Mouse (Mus musculus) heart, embryonic 16.5 days (tissue): Measurements from ENCODE around the gene Rtp3. TPM values are rescaled to one million over a fixed set of nuclear protein-coding genes. Genes with fewer than 3 reads are reported as not detected.

ENCODE experiments used
- ATAC-seq: fragments of 200-750 bp; cut with Nextera tagmentation; replicated peaks from 2 replicates; pipeline ENCODE4 v1.8.0; 2017; ENCODE audit warnings: moderate number of reproducible peaks; ENCODE audit not compliant: insufficient read depth, low FRiP score; ENCODE audit errors: extremely low read depth
- H3K27ac ChIP-seq: fragments of 300-500 bp; sonication (generic); 2 replicates; pipeline ENCODE4 v1.5.1; 2014; ENCODE audit warnings: mild to moderate bottlenecking, low read length, control low read depth, moderate library complexity
- H3K27me3 ChIP-seq: fragments of 300-500 bp; sonication (generic); 2 replicates; pipeline ENCODE4 v1.6.1; 2014; ENCODE audit warnings: low read length, mixed read lengths; ENCODE audit not compliant: control insufficient read depth, insufficient read depth
- H3K36me3 ChIP-seq: fragments of 300-500 bp; sonication (generic); 2 replicates; pipeline ENCODE4 v1.6.1; 2014; ENCODE audit not compliant: control insufficient read depth, insufficient read depth
- H3K4me1 ChIP-seq: fragments of 300-500 bp; sonication (generic); 2 replicates; pipeline ENCODE4 v1.6.1; 2014; ENCODE audit warnings: low read length, mixed read lengths; ENCODE audit not compliant: control insufficient read depth, insufficient read depth
- H3K4me2 ChIP-seq: fragments of 300-500 bp; sonication (generic); 2 replicates; pipeline ENCODE4 v1.6.1; 2014; ENCODE audit warnings: low read depth, mild to moderate bottlenecking, control low read depth, low read length
- H3K4me3 ChIP-seq: fragments of 300-500 bp; sonication (generic); 2 replicates; pipeline ENCODE4 v1.5.1; 2014; ENCODE audit warnings: mild to moderate bottlenecking, control low read depth, low read length
- H3K9ac ChIP-seq: fragments of 300-500 bp; sonication (generic); 2 replicates; pipeline ENCODE4 v1.6.1; 2014; ENCODE audit warnings: low read length, control low read depth
- H3K9me3 ChIP-seq: fragments of 300-500 bp; sonication (generic); replicated peaks from 2 replicates; pipeline ENCODE4 v1.6.1; 2016; ENCODE audit warnings: low read length; ENCODE audit not compliant: control insufficient read depth
- WGBS: fragments of 180-500 bp; shearing (Covaris S2); extraction: QIAGEN DNeasy Blood & Tissue Kit; methylation state at CpG from one replicate; pipeline ENCODE4 v1.1.7; 2014; 5-methylcytosine and 5-hydroxymethylcytosine counted together
- polyA plus RNA-seq: library from polyadenylated mRNA; unstranded; fragments of >200 nt; fragmentation: Nextera tagmentation; extraction: Ambion mirVana; gene quantifications from 2 replicates; pipeline ENCODE4 v1.2.1, GENCODE M21; 2015

Rtp3 gene
- polyA plus RNA-seq: 0.13 and 0.29 TPM in 2 replicates

DNA sequence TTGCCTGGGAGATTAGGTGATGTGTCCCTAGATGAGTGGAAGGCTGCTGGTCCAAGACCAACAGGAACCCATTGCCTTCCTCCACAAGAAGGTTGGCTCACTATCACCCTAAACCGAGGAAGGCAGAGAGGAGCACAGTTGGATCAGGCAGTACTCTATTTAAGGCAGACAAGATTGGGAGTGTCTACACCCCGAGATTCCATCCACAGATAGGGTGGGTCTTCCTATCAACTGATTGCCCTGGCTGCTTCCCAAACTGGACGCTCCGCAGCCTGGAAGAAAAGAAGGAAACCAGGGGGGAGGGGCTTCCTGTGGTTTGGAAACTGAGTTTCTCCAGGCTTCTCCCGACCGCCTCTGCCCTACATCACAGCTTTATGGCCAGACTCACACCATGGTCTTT is at the start of gene Rtp3:
TSS of gene Rtp3 (minus strand) at position 380 of the 400 bp plus-strand sequence.
- H3K27ac ChIP-seq: no peak within 1 kb of the TSS

DNA sequence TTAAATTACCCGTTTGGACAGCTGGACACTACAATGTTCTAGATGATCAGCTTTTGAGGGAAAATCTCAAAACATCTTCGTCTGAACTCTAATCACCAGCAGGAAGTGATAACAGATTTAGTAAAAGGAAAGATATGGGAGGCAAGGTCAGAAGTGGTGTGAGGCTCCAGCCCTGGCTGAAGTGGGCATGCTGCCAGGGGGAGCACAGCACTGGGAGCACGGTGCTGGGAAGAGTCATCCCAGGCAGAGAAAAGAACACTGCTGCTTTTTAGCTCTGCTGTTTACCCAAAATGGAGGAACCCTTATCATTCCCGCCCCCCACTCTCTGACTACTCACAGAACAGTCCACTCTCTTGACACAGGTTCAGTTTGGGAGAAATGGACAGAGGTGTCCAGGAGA is 49.6 kb upstream of the Rtp3 start:
- Histone ChIP-seq H3K27ac (no peak overlapping the region), H3K36me3 (no peaks in the 10 kb centered on the region), H3K9ac (no peak overlapping the region), H3K27me3 (no peaks in the 10 kb centered on the region), H3K4me1 (no peaks in the 10 kb centered on the region), H3K9me3 (no peaks in the 10 kb centered on the region), H3K4me3 (no peak overlapping the region), H3K4me2 (no peak overlapping the region)
- ATAC-seq: no peak
- 52% methylated on average over 4 of the region's 4 CpGs for WGBS

More for the DNA sequence above, at the start of gene Rtp3:
- Histone ChIP-seq H3K4me2 (no peak within 1 kb of the TSS), H3K4me1 (peaks cover 2% of the 10 kb centered on the region; the same call in 1 of the 2 replicates), H3K36me3 (no peaks in the 10 kb centered on the region), H3K9ac (no peak within 1 kb of the TSS), H3K9me3 (no peaks in the 10 kb centered on the region), H3K27me3 (no peaks in the 10 kb centered on the region), H3K4me3 (no peak within 1 kb of the TSS)
- no peak for ATAC-seq
- WGBS: 47% methylated on average over 6 of the region's 6 CpGs

DNA sequence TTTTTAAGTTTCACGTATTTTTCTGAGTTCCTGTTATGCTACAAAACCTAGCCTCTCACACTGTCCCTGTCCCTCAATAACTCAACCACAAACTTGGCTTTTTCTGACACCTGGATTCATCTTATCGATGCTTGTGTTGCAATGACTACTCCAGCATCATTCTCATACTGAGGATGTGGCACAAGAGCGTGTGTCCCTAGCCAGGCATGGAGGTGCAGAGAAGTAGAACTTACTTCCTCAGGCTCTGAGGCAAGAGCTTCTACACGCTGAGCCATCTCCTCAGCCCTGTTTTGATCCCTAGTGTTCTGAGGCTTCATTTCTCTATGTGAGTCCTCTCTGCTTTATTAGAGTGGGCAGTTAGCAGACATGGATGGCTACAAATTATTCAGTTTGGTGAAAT is 43.3 kb upstream of the Rtp3 start:
- no peaks in the 10 kb centered on the region for H3K36me3 ChIP-seq
- no peak overlapping the region for H3K4me2 ChIP-seq
- no peak overlapping the region for H3K4me3 ChIP-seq
- no peak overlapping the region for H3K27ac ChIP-seq
- no peaks in the 10 kb centered on the region for H3K27me3 ChIP-seq
- no peaks in the 10 kb centered on the region for H3K9me3 ChIP-seq
- ATAC-seq: no peak
- no peak overlapping the region for H3K9ac ChIP-seq
- no peaks in the 10 kb centered on the region for H3K4me1 ChIP-seq
- 73% methylated on average over 4 of the region's 4 CpGs for WGBS

DNA sequence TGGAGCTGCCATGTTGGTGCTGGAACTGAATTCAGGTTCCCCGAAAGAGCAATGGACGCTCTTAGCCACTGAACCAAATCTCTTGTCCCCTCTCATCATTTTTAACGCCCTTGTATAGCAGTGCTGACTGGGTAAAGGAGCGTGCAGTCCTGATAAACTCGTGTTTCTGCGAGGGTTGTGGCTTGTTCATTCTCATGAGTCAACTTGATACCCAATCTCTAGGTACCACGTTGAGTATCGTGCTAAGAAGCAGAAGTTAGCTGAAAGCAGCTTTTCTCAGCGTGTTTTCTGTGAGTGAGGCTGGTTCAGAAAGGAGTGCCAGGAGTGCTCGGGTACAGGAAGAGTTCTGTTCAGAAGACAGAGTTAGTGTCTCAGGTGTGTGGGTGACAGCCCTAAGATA is 36.4 kb upstream of the Rtp3 start:
- Histone ChIP-seq H3K4me2 (no peak overlapping the region), H3K4me1 (no peaks in the 10 kb centered on the region), H3K36me3 (no peaks in the 10 kb centered on the region), H3K9me3 (no peaks in the 10 kb centered on the region), H3K4me3 (no peak overlapping the region), H3K27me3 (no peaks in the 10 kb centered on the region), H3K9ac (no peak overlapping the region), H3K27ac (no peak overlapping the region)
- 76% methylated on average over 10 of the region's 10 CpGs for WGBS
- ATAC-seq: no peak

DNA sequence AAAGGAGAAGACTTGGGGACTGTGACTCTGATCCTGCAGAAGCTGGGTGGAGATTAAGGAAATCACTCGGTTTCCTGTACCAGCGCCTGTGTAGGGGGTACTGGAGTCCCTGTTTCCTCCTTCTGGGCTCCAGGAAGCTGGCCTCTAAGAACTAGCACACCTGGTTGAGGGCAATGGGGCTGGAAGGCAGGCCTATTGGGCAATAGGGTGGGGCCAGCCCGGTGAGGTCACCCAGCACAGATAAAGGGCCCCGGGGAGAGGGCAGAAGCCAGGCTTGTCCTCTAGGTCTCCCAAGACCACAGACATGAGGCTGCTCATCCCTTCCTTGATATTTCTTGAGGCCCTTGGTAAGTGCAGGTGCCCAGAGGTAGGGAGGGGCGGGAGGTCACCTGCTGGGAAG is 28.6 kb upstream of the Rtp3 start, which contains the start of gene Ltf:
TSS of gene Ltf (plus strand) at position 250 of the 400 bp plus-strand sequence.
- H3K4me2 ChIP-seq: no peak within 1 kb of the TSS
- WGBS: 50% methylated on average over 5 of the region's 5 CpGs
- no peaks in the 10 kb centered on the region for H3K36me3 ChIP-seq
- H3K27ac ChIP-seq: no peak within 1 kb of the TSS
- no peaks in the 10 kb centered on the region for H3K4me1 ChIP-seq
- H3K27me3 ChIP-seq: no peaks in the 10 kb centered on the region
- no peaks in the 10 kb centered on the region for H3K9me3 ChIP-seq
- H3K4me3 ChIP-seq: no peak within 1 kb of the TSS
- ATAC-seq: no peak
- H3K9ac ChIP-seq: no peak within 1 kb of the TSS

DNA sequence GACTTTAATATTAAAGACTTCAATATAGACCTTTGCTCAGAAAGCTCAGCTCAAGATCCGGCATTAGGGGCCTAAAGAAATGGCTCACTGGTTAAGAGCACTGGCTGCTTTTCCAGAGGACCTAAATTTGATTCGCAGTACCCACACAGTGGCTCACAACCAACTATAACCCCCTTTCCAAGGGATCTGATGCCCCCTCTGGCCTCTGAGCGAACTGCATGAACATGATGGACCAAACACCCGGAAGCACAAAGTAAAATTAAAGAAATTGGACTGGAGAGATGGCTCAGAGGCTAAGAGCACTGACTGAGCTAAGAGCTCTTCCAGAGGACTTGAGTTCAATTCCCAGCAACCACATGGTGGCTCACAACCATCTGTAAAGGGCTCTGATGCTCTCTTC is 25.3 kb upstream of the Rtp3 start:
- H3K9ac ChIP-seq: no peak overlapping the region
- ATAC-seq: no peak
- H3K36me3 ChIP-seq: no peaks in the 10 kb centered on the region
- no peak overlapping the region for H3K27ac ChIP-seq
- peaks cover 4% of the 10 kb centered on the region; the same call in 1 of the 2 replicates for H3K4me1 ChIP-seq
- H3K27me3 ChIP-seq: no peaks in the 10 kb centered on the region
- 88% methylated on average over 4 of the region's 4 CpGs for WGBS
- H3K4me3 ChIP-seq: no peak overlapping the region
- H3K4me2 ChIP-seq: no peak overlapping the region
- no peaks in the 10 kb centered on the region for H3K9me3 ChIP-seq

DNA sequence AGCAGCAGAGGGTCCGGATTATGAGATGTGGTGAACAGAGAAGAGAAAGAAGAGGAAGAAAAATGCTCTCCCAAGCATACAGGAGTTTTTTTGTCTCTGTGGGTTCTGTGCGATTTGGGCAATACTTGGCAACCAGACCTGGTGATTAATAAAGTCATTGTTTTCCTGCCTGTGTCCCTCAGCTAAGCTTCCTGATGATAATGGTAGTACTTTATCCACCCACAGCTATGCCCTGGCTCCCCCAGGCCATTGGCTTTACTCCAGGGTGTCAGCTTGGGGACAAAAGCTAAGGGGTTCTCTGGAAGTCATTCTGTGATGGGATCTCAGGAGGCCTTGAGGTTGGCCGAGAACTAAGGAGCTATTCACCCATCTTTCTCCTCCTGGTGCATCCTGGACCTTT is 21.7 kb upstream of the Rtp3 start:
- no peak overlapping the region for H3K9ac ChIP-seq
- H3K27me3 ChIP-seq: no peaks in the 10 kb centered on the region
- no peak for ATAC-seq

DNA sequence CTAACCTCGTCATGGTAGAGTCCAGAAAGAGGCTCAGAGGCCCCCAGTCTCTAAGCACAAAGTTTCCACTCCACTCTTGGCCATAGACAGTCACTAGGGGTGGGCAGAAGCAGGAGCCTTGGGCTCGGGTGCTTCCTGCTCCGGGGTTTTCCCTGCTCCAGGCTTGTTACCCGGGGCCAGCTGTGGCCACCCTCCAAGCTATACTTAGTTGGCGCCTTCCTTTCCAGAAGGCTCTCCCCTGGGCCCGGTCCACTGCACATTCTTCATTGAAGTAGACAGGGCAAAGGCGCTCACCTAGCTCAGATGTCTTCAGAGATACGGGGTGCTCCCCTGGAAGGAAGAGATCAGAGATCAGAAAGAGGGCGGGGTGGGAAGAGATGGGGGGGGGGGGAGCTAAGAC is 21.2 kb upstream of the Rtp3 start:
- ATAC-seq: no peak
- WGBS: 74% methylated on average over 9 of the region's 9 CpGs
- Histone ChIP-seq H3K4me1 (peaks cover 4% of the 10 kb centered on the region; the same call in 1 of the 2 replicates), H3K36me3 (no peaks in the 10 kb centered on the region), H3K9me3 (no peaks in the 10 kb centered on the region), H3K4me3 (no peak overlapping the region), H3K4me2 (no peak overlapping the region), H3K9ac (no peak overlapping the region), H3K27me3 (no peaks in the 10 kb centered on the region), H3K27ac (no peak overlapping the region)

More for the DNA sequence above, 21.7 kb upstream of the Rtp3 start:
- no peaks in the 10 kb centered on the region for H3K36me3 ChIP-seq
- H3K4me2 ChIP-seq: no peak overlapping the region
- no peaks in the 10 kb centered on the region for H3K9me3 ChIP-seq
- H3K4me1 ChIP-seq: peaks cover 4% of the 10 kb centered on the region; the same call in 1 of the 2 replicates
- no peak overlapping the region for H3K4me3 ChIP-seq
- 51% methylated on average over 3 of the region's 3 CpGs for WGBS
- no peak overlapping the region for H3K27ac ChIP-seq

DNA sequence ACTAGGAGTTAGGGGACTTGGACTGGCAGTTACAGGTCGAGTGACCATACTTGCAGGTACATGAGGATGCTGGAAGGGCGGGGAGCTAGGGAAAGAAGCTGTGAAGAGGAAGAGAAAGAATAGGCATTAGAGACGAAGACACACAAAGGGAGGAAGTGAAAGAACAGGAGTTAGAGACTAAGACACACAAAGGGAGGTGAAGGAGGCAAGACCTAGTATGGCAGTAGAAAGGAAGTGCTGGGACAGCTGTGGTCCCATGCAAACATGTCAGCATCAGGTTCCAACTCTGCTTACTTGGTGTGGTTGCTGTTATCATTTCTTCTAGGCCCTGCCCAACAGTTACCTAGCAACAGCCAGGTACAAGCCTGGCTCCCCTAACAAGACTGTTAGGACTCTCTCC is 19.4 kb upstream of the Rtp3 start:
- 58% methylated on average over 3 of the region's 3 CpGs for WGBS
- H3K9ac ChIP-seq: no peak overlapping the region
- H3K4me3 ChIP-seq: no peak overlapping the region
- H3K36me3 ChIP-seq: no peaks in the 10 kb centered on the region
- H3K4me2 ChIP-seq: no peak overlapping the region
- H3K27me3 ChIP-seq: no peaks in the 10 kb centered on the region
- peaks cover 4% of the 10 kb centered on the region; the same call in 1 of the 2 replicates for H3K4me1 ChIP-seq
- H3K27ac ChIP-seq: no peak overlapping the region
- no peaks in the 10 kb centered on the region for H3K9me3 ChIP-seq
- no peak for ATAC-seq
